Mouse (Mus musculus) heart, postnatal 36 days (tissue): Measurements from ENCODE around the gene Mob3c. TPM values are rescaled to one million over a fixed set of nuclear protein-coding genes. Genes with fewer than 3 reads are reported as not detected.

Experiments
- DNase-seq, 2 experiments: peaks; one replicate each; pipeline ENCODE4 v3.0.0; 2021 to 2022
- intact Hi-C: fragments of 180-260 bp; cut with DNase I; formaldehyde crosslinking; loops from one replicate; pipeline ENCODE4 v1.15.1; 2025
- total RNA-seq, 2 experiments: library from RNA; stranded (reverse); gene quantifications; 2 replicates each; pipeline ENCODE4 v1.2.3; 2021

Gene Mob3c
- total RNA-seq: 1 to 10 TPM; 4.7 to 5.4 TPM

DNA sequence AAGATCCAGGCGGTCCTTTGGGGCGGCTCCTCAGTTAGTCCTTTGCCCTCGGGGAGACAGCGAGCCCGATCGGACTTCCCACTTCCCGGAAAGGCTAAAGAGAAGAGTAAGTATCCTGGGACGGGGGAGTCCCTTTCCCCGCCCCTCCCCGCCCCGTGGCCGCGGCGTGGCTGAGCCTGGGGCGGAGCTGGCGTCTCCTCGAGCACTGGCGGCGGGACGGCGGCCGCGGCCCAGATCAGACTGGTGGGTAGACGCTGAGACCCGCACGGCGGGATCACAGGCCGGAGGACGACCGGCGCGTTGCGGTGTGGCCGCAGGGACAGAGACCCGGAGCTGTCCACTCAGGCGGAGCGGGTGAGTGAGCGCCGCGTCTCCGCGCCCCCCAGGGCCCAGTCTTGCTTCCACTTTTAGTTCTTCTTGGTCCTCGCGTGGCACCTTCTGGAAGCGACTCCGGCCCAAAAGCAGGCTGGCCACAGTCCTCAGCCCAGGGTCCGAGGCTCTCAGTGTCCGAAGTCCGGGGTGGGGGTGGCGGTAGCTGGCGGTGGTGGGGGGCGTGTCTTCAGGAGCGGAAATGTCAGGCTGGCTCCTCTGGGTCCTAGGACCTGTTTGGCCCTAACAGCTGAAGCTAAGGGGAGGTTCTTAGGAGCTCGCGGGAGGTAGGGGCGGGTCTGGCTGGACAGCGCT, at the start of gene Mob3c:
Gene Mob3c (plus strand): TSS at position 205 of the 684 bp plus-strand sequence.
- intact Hi-C loops: loop anchor here (2.0 kb wide), 1 partner anchor 43 kb away; the partner anchor contains the start of gene Atpaf1
- DNase-seq: peak; percentile 79 to 81

DNA sequence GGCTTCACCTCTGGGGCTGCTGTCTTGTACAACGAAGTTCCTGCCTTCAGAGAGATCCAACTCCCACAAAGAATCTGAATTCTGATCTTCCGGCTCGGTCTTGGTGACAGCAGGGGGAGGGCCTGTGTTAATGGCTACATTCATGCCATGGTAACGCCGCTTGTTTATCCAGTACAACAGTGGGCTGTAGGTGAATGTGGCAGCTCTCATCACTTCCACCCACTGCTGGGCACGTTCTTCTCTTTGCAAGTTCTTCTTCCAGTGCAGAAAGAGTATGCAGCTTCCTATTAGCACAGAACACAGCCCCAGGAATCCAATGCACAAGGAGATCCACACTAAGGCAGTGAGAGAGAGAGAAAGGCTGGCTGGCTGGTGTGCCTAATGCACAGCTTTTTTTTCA, 47.6 kb upstream of the Mob3c start:
- DNase-seq: no peak
- intact Hi-C loops: no loop called here

DNA sequence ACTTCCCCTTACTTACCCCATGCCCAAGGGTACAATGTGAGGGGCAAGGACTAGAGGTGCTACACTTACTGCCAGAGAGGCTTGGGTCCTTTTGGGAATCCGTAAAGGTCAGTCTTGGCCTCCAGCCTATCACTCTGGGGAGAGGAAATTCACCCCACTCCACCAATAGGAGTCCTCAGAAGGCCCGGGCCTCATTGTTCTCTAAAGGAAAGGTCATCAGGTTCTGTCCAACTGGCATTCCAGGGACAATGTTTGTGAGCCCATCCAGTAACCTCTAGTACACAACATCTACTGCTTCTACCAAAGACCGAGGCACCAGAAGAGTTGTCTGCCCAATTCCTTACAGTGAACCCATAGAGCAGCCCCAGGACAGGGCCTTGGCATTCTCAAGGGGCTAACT, 47.0 kb upstream of the Mob3c start, which contains the start of gene Tex38:
Gene Tex38 (minus strand): TSS at position 101 of the 400 bp plus-strand sequence.
- intact Hi-C loops: no loop called here
- no peak for DNase-seq

DNA sequence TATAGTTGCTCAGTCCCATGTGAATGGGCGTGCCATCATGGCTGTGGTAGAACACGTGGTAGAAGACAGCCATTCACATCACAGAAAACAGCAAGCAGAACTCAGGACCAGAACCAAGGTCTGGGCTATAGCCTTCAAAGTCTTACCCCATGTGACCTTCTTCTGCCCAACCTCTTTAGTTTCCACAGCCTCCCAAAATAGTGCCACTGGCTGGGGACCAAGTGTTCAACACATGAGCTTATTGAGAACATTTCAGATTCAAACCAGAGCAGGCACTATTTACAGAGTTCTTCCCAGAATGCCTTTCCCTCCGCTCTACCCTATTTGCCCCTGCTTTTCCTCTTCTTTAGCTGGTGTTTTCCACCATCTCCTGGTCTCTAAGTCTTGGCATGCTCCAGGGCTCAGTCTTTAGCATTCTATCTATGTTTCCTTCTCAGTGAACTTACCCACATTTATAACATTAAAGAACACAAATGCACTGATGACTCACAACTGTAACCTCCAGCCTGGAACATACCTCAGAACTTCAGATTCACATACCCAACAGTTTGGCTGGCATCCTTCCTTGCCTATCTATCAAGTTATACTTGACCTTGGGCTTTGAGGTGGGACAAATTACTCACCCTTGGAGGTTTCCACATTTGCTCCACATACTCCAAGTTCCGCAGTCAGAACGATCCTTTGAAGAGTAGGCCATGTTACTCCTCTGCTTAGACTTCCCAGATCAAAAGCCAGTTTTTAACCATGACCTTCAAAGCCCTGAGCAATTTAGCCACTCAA, 45.7 kb upstream of the Mob3c start:
- intact Hi-C loops: no loop called here

DNA sequence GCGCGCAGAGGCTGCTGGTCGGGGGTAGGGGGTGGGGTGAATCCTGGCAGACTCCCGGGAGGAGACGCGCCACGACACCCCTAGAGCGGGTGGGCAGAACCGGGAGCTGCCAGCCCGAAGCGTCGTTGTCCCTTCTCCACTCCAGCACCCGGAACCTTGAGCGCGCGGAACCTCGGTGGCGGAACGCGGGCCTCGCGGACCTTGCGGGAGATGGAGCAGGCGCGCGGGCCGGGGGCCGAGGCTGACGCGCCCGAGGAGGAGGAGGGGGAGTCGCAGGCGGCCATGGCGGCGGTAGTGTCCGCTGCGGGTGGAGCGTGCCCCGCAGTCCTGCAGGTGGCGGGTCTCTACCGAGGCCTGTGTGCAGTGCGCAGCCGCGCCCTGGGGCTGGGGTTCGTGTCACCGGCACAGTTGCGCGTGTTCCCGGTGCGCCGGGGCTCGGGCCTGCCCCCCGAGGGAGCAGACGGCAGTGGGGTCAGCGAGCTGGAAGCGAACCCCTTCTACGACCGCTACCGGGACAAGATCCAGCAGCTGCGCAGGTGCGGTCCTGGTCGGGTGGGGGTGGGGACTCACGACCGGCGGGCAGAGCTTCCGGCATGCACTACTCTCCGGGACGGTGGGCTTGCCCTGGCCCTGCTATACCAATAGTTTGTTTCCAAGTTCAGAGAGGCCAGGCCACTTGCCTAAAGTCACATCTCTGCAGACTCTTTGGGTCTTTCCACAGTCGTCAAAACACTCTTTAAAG, 43.0 kb upstream of the Mob3c start, which contains the start of gene Atpaf1:
Gene Atpaf1 (plus strand): TSS at position 44 of the 742 bp plus-strand sequence.
- intact Hi-C loops: loop anchor here (2.0 kb wide), 1 partner anchor 42 kb away; no protein-coding TSS in a partner anchor
- peak; percentile 79 to 80 for DNase-seq

More for the DNA sequence above, 45.7 kb upstream of the Mob3c start:
- DNase-seq: no peak

DNA sequence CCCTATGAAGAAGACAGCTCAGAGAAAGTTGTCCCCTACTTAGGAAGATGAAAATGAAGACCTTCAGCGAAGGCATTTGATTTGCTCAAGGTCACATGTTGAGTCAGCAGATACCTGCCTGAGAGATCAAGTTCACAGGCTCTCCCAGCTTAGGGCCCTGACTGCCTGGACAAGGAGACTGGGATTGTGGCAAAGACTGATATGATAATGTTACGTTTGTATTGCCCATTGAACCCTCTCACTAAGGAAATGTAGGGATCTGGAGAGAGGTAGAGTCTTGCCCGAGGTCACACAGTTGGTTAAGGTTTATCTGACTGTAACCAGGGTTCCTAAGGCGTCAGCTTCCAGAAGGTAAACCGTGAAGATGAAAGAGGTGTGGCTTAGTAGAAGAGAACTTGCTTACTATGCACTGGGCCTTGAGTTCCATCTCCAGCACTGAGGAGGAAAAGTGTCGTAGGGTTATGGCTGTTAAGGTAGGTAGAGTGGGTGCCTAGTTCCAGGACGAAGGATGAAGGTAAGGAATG, 42.3 kb upstream of the Mob3c start:
- intact Hi-C loops: loop anchor here (2.0 kb wide), 1 partner anchor 41 kb away; no protein-coding TSS in a partner anchor

DNA sequence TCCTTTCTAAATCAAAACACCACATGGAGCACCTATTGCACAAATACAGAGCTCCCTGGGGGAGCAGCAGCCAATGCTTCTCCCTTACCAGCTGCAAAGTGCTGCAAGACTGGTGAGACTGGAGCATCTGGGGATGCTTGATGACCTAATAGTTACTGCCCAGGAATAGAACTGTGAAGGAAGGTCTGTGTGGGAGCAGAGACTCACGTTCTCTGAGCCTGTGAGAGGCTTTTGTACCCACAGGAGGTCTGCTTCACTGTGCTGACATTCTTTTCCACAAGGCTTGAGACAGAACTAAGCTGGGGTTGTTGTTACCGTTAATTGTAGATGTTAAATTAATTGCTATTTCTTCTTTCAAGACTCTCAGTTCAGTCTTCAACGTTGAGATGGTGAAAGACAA, 37.0 kb upstream of the Mob3c start:
- intact Hi-C loops: no loop called here
- DNase-seq: no peak

More for the DNA sequence above, 42.3 kb upstream of the Mob3c start:
- no peak for DNase-seq

DNA sequence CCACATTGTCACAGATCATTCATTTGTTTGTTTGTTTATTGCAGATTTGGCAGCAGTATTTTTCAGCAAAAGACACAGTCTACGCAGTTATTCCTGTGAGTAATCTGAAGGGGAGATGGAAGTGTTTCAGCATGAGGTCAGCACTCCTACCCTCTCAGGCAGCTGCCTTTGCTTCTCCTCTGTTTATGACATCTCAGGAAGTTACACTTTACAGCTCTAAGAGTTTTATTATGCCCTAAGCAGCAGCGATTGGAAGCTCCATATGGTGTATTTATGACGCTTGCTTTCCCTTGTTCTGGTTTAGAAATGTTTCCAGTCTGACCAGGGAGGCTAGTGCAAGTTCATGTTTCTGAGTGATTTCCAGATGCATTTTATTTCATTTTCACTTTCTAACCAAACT, 32.5 kb upstream of the Mob3c start:
- intact Hi-C loops: no loop called here

DNA sequence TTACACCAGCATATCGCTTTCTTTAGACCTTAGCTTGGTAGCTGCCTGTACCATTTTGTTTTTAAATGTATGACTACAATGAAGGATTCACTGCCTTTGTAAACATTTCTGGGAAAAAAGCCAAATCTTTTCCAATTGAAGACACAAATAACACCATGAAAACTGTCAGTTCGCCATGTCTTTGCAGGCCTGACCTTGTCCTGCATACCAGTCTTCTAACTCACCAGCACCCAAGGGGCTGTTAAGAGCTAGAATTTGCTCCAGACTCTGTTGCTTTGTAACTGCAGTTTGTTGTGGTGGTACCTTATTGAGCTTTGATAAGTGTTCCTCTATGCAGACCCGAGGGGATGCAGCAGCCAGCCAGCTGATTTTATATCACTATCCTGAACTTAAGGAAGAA, 27.9 kb upstream of the Mob3c start:
- intact Hi-C loops: no loop called here
- DNase-seq: no peak

More for the DNA sequence above, 32.5 kb upstream of the Mob3c start:
- no peak for DNase-seq

DNA sequence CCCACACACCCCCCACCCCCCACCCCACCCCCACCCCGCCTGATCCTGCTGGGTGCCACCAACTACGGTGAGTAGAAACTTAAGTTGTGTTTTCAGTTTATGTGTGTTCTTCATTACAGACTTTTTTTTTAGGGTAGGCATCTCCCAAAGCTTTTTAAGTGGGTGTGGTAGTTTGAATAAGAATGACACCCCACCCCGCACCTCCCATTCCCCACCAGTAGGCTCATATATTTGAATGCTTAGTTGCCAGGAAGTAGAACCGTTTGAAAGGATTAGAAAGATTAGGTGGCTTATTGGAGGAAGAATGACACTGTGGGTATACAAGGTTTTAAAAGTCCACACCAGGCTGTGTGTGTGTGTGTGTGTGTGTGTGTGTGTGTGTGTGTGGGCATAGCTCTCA, 15.6 kb upstream of the Mob3c start:
- intact Hi-C loops: no loop called here
- no peak for DNase-seq

DNA sequence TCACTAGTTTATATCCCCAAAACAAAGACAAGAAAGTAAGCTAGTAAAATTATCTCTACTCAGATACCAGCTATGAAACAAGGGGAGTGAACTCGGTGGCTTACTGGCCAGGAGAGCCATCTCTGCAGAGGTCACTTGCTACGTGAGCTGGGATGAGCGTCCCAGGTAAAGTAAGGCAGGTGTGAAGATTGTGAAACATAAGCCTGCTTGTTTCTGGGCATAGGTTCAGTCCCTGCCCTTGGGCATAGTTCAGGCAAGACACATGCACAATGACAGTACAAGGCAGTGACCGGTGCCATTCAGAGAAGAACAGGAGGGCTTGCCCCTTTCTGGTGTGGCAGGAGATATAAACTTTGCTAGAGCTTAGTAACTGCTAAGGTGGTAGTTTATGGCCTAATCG, 12.3 kb upstream of the Mob3c start:
- no peak for DNase-seq
- intact Hi-C loops: no loop called here

DNA sequence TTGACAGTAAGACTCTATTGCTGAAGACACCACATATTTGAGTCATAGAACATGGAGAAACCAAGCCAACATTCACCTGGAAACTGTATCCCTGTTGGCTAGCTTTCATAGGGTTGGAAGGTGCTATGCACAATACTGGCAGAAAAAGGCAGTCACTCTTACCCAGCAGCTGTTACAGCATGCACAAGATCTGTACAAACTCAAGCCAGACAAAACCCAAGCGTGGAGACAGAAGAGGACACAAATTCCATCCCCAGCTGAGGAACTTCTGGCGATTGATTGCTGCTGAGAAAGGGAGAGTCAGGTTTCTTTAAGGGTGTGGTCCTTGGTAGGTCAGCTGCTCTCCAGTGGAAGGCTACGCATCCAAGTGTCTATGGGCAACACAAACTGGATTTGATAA, 7.7 kb upstream of the Mob3c start:
- no peak for DNase-seq
- intact Hi-C loops: no loop called here

DNA sequence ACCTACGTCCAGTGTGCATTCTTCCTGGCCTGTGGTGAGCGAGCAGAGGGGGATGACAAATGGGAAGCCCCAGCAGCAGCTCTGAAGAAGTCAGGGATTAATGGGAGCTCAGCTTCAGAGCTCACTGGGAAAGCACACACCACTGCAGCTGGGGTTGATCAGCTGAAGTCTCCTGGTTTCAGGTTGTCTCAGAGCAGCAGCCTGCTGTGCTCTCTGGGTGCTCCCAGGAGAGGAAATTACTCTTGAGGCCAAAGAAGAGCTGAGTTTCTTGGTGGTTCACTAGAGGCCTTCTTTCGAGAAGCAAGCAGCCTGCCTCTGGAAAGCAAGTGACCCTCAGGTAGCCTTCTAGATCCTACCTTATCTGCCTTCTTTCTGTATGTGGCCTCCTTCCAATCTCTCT, 6.9 kb upstream of the Mob3c start:
- no peak for DNase-seq
- intact Hi-C loops: no loop called here

DNA sequence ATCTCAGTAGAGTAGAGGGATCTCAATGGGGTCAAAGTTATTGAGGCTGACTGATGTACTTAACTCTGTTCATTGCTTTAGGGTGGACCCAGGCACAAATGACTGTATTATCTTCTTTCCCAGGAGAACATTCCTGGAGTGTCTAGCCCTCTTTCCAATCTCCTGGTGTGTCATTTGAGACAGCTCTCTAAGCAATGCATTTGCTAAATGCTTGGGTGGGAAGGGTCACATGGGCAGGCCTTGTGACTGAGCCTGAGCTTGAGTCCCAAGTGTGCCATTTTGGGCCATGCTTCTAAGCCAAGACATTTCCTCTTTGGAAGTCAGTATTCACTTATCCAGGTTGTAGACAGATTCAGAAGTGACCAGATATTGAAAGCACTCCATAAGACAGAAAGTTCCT, 6.5 kb upstream of the Mob3c start:
- DNase-seq: no peak
- intact Hi-C loops: no loop called here

DNA sequence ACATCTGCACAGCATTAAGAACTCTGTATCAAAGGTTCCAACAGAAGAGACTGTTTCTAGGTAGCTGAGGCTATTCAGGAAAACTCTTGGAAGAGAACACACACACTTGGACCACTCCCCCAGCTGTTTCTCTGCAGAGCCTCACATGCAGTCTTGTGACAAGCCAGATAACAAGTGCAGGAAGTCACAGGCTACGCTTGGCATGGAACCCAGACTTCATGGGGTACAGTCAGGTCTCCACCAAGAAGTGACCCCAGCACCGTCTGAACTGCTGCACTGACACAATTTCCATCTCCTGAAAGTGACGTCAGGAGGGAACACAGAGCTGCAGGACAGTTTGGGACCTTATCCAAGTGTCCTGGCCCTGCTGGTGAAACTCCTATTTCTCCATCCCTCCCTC, 6.0 kb upstream of the Mob3c start:
- DNase-seq: peak in 1 of 2 experiments; percentile 41
- intact Hi-C loops: no loop called here

DNA sequence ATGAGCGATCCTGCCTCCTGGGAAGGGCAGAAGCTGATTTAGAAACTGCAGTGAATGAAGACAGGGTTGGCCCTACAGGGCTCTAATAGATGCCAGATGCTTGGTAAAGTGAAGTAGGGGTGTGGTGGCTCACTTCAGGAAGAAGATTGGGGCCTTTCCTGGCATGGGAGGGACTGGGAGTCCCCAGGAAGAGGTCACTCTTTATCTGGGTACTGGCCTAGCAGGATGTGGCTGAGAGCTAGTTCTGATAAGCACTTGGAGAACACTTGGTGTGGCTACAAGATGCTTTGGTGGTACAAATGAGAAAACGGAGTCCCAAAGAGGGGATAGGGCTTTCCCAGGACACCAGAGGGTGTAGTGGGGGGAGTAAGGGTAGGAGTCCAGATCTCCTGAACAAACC, 3.7 kb upstream of the Mob3c start:
- intact Hi-C loops: no loop called here
- no peak for DNase-seq

DNA sequence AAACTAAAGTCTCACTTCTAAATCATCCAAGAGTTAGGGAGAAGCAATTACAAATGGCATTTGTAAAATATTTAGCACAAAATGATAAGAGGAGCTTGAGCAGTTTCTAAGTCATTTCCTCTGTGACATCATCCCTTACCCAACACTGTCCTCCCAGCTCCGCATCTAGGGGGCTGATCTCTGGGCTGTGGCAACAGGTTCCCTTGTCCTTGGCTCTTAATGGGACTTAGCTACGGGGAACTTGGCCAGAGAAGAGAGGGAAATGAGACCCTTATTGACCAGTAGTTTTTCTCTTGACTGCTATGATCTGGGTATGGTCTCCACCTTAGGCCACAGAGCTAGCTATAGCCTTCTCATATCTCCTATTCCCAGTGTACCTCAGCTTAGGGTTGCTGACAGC, 2.6 kb upstream of the Mob3c start:
- intact Hi-C loops: no loop called here
- no peak for DNase-seq

DNA sequence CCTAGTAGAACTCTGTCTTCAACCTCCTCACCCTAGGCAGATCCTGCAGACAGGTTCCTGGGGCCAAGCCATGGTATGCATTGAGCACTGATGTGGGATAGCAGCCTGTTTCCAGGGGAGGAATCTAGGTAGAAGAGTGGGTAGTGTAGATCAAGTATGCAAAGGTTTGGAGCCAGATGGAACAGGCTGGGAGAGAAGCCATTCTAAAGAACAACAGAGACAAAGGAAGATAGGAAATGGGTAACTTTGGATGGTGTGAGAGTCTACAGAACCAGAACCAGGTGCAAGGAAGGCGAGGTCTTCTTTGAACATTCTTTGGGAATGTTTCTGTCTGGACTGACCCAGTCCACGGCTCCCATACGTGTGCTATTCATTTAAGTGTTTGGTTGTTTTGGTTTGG, 826 bp upstream of the Mob3c start:
- DNase-seq: no peak
- intact Hi-C loops: loop anchor here (2.0 kb wide), 1 partner anchor 42 kb away; the partner anchor contains the start of gene Atpaf1

DNA sequence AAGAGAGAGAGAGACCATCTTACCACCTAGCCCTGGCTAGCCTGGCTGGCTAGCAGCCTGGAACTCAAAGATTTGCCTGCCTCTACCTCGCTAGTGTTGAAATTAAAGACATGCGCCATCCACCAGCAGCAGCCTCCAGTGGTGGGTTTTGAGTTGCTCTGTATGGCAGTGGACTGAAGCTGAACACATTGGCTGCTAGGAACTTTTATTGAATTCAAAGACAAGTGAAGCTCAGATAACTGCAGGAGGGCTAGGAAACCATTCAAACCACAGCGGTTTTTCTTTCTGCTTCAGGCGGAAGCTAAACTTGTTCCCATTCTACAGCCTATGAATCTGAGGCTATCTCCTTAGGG, 381 bp upstream of the Mob3c start:
- intact Hi-C loops: loop anchor here (2.0 kb wide), 1 partner anchor 43 kb away; the partner anchor contains the start of gene Atpaf1
- DNase-seq: no peak

DNA sequence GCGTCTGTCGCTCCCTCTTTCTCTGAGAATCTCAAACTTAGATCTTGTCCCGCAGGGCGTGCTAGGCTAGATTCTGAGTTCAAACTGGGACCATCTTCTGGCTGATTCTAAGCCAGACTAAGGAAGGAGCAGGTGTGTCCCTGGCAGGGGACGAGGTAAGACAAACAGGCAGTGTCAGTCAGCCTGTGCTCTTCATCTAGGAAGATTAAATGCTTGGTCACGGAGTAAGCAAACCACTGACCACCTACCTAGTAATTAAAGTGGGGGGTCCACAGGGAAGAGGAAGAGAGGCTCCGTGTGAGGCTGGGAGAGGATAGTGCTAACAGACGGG, 645 bp downstream of the Mob3c start:
- intact Hi-C loops: no loop called here

DNA sequence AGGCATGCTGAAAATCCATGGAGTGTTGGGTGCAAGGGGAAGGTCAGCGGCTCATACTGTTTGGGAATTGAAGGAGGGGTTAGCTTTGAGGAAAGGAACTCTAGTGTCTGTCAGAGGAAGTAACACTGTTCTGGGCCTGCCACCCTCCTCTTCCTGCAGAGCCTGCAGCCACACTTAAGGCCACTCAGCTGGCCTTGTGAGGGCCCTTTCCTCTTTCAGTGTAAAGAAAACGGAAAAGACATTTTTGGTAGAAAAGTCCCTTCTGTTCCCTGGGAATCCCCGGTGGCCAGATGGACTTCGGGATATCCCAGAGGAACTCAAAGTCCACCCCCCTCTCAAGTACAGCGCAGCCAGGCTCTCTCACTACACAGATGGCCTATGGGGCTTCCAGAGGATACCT, 2.6 kb downstream of the Mob3c start:
- intact Hi-C loops: no loop called here

More for the DNA sequence above, 645 bp downstream of the Mob3c start:
- DNase-seq: no peak

More for the DNA sequence above, 2.6 kb downstream of the Mob3c start:
- no peak for DNase-seq
